ENCODE assay signal across 8 mouse cellular contexts in genomic region chr3:109025579-109025978, GRCm38 (mm10). TPM values are rescaled to one million over a fixed set of nuclear protein-coding genes. Genes with fewer than 3 reads are reported as not detected.
DNase-seq lines count a peak whose midpoint lies in the region; ATAC-seq and TF ChIP-seq lines count a peak whose summit lies in the region.

No protein-coding gene starts in this region.

- H3K4me2 ChIP-seq in hindbrain, embryonic 16.5 days (ENCODE audit: low read length), result peak overlapping the region; percentile 69

- H3K27ac ChIP-seq in hindbrain, embryonic 16.5 days (ENCODE audit: low read depth, low read length), result no peak overlapping the region
- H3K27ac ChIP-seq in left cerebral cortex, adult 2 months, result no peak overlapping the region

- ATAC-seq in hindbrain, embryonic 16.5 days, result peak; percentile 54
- ATAC-seq in megakaryocyte, adult 5-6 weeks (ENCODE audit: poor library complexity, severe bottlenecking), result peak; percentile 60

- H3K36me3 ChIP-seq in hindbrain, embryonic 16.5 days (ENCODE audit: control insufficient read depth, insufficient read depth, low read length), result no peaks in the 10 kb centered on the region

- peak overlapping the region; percentile 75 for H3K4me3 ChIP-seq in hindbrain, embryonic 16.5 days (ENCODE audit: low read length)
- H3K4me3 ChIP-seq in left cerebral cortex, adult 2 months, result peak overlapping the region; percentile 68

- no peak overlapping the region; the same call in 1 of the 2 replicates for H3K9ac ChIP-seq in hindbrain, embryonic 16.5 days (ENCODE audit: low read depth, low read length)

- intact Hi-C loops in left cerebral cortex, adult 2 months (cut with DNase I), result no loop called here

- H3K9me3 ChIP-seq in hindbrain, embryonic 16.5 days (ENCODE audit: control insufficient read depth, low read length), result no peaks in the 10 kb centered on the region

- H3K27me3 ChIP-seq in hindbrain, embryonic 16.5 days (replicated peaks; ENCODE audit: control insufficient read depth, insufficient read depth, low read length), result no peaks in the 10 kb centered on the region

- peak; percentile 91 for DNase-seq in ZHBTc4 (ENCODE audit: low read depth, low spot score)
- DNase-seq in cerebellum, postnatal 25 days, result peak; percentile 66 to 84
- DNase-seq in frontal cortex, postnatal 36 days (ENCODE audit: low spot score in 2 of 2), result peak; percentile 58 to 74
- peak; percentile 65 to 67 for DNase-seq in left cerebral cortex, adult 2 months (ENCODE audit: extremely low spot score in 1 of 2, low spot score in 2 of 2)
- peak; percentile 82 for DNase-seq in right cerebral cortex, postnatal 14 days
- DNase-seq in urinary bladder, postnatal 4 days (ENCODE audit: low spot score in 2 of 2), result peak; percentile 37 to 75

- peak; percentile 81 for TF ChIP-seq CTCF in left cerebral cortex, adult 2 months (IDR thresholded peaks at IDR 0.05)

- H3K4me1 ChIP-seq in hindbrain, embryonic 16.5 days (ENCODE audit: control insufficient read depth, insufficient read depth, low read depth, low read length), result peaks cover 17% of the 10 kb centered on the region

- WGBS in hindbrain, embryonic 16.5 days, result 13% methylated on average over 16 of the region's 16 CpGs

RNA-seq across cellular contexts. Expression of gene Fam102b, which starts 1.8 kb away (rescaled TPM):
- polyA plus RNA-seq in hindbrain, embryonic 16.5 days (2015; fragmentation: Nextera tagmentation; extraction: Ambion mirVana), result 11.0 and 12.6 TPM in 2 replicates
- total RNA-seq in left cerebral cortex, adult 2 months (2021), result 10 to 100 TPM; 29.6 to 35.0 TPM
- 30.7 and 33.5 TPM in 2 replicates for total RNA-seq in megakaryocyte, adult 5-6 weeks (2015)
- 41.3 and 42.0 TPM in 2 replicates for total RNA-seq in megakaryocyte, adult 5-6 weeks (2017)

RNA-seq across cellular contexts. Expression of gene Slc25a54, which starts 54.7 kb away (rescaled TPM):
- polyA plus RNA-seq in hindbrain, embryonic 16.5 days (2015; fragmentation: Nextera tagmentation; extraction: Ambion mirVana), result not detected in 2 replicates
- not detected for total RNA-seq in left cerebral cortex, adult 2 months (2021)
- total RNA-seq in megakaryocyte, adult 5-6 weeks (2015), result not detected in 2 replicates
- not detected in 2 replicates for total RNA-seq in megakaryocyte, adult 5-6 weeks (2017)
